Mouse (Mus musculus) hindbrain, embryonic 13.5 days (tissue): ENCODE data around the gene Msh5. TPM values are rescaled to one million over a fixed set of nuclear protein-coding genes. Genes with fewer than 3 reads are reported as not detected.

Source experiments
- ATAC-seq: fragments of 200-750 bp; cut with Nextera tagmentation; 2 replicates; pipeline ENCODE4 v1.8.0; 2017; ENCODE audit warnings: moderate TSS enrichment; ENCODE audit not compliant: low FRiP score
- H3K27ac ChIP-seq: fragments of 300-500 bp; sonication (generic); 2 replicates; pipeline ENCODE4 v1.5.1; 2015; ENCODE audit warnings: inconsistent platforms, mild to moderate bottlenecking, moderate library complexity
- H3K27me3 ChIP-seq: fragments of 300-500 bp; sonication (generic); 2 replicates; pipeline ENCODE4 v1.6.1; 2015; ENCODE audit warnings: mild to moderate bottlenecking, inconsistent platforms
- H3K36me3 ChIP-seq: fragments of 300-500 bp; sonication (generic); 2 replicates; pipeline ENCODE4 v1.6.1; 2015; ENCODE audit warnings: mild to moderate bottlenecking, inconsistent platforms
- H3K4me1 ChIP-seq: fragments of 300-500 bp; sonication (generic); replicated peaks from 2 replicates; pipeline ENCODE4 v1.6.1; 2015; ENCODE audit warnings: inconsistent platforms
- H3K4me2 ChIP-seq: fragments of 300-500 bp; sonication (generic); 2 replicates; pipeline ENCODE4 v1.6.1; 2015; ENCODE audit warnings: inconsistent platforms, mild to moderate bottlenecking, moderate library complexity
- H3K4me3 ChIP-seq: fragments of 300-500 bp; sonication (generic); 2 replicates; pipeline ENCODE4 v1.5.1; 2015; ENCODE audit warnings: mild to moderate bottlenecking, inconsistent platforms
- H3K9ac ChIP-seq: fragments of 300-500 bp; sonication (generic); 2 replicates; pipeline ENCODE4 v1.6.1; 2015; ENCODE audit warnings: mild to moderate bottlenecking, inconsistent platforms
- H3K9me3 ChIP-seq: fragments of 300-500 bp; sonication (generic); 2 replicates; pipeline ENCODE4 v1.6.1; 2016; ENCODE audit warnings: inconsistent platforms
- WGBS: fragments of 180-500 bp; shearing (Covaris S2); methylation state at CpG from one replicate; pipeline ENCODE4 v1.1.7; 2015; 5-methylcytosine and 5-hydroxymethylcytosine counted together
- polyA plus RNA-seq: library from polyadenylated mRNA; unstranded; fragments of >200 nt; fragmentation: Nextera tagmentation; extraction: Ambion mirVana; gene quantifications from 2 replicates; pipeline ENCODE4 v1.2.1, GENCODE M21; 2015

Gene Msh5
- polyA plus RNA-seq, 1 experiment from 2014 or later: 3.5 TPM

DNA sequence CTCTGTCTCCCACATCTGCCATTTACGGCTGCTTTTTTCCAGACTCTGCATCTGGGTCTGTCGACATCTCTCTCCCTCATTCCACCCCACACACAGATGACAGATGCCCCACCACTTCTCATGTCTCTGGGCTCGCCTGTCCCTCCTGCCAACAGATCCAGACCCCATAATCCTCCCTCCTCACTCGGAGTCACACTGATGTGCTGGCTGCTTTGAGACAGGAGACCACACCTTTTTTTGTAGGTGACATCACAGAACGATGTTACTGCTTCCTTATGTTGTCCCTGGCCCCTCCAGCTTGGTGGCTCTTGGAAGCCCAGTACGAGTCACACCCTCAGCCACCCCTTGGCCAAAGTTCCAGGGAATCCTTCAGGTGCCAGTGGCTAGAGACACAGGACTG lies 33.7 kb upstream of the Msh5 start:
- Histone ChIP-seq H3K4me1 (peaks cover 12% of the 10 kb centered on the region), H3K36me3 (no peaks in the 10 kb centered on the region), H3K27me3 (no peaks in the 10 kb centered on the region), H3K9me3 (no peaks in the 10 kb centered on the region), H3K4me2 (no peak overlapping the region), H3K27ac (no peak overlapping the region), H3K4me3 (no peak overlapping the region), H3K9ac (no peak overlapping the region)
- no peak for ATAC-seq
- 71% methylated on average over 6 of the region's 6 CpGs for whole genome bisulfite sequencing

DNA sequence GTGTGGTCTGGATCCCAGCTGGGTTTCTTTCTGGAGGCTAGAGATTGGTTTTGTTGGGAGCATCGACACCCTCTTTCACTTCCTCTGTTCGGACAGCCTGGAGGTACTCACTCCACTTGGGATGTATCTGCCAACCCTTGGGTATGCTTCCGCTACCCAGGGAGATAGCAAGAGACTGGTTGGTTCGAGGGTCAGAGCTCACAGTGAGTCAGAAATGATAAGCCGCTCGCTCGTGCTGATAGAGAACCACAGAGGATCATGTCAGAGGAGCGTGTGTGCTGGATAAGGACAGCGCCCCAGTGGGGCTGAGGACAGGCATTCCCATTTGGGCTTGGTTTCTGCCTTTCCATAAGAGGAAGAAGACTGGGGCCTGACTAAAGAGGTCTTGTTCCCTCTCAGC lies 33.2 kb upstream of the Msh5 start:
- H3K27me3 ChIP-seq: no peaks in the 10 kb centered on the region
- ATAC-seq: no peak
- H3K4me2 ChIP-seq: no peak overlapping the region
- peaks cover 12% of the 10 kb centered on the region for H3K4me1 ChIP-seq
- WGBS: 74% methylated on average over 9 of the region's 9 CpGs
- no peaks in the 10 kb centered on the region for H3K36me3 ChIP-seq
- H3K27ac ChIP-seq: no peak overlapping the region
- no peak overlapping the region for H3K4me3 ChIP-seq
- no peaks in the 10 kb centered on the region for H3K9me3 ChIP-seq
- H3K9ac ChIP-seq: no peak overlapping the region

DNA sequence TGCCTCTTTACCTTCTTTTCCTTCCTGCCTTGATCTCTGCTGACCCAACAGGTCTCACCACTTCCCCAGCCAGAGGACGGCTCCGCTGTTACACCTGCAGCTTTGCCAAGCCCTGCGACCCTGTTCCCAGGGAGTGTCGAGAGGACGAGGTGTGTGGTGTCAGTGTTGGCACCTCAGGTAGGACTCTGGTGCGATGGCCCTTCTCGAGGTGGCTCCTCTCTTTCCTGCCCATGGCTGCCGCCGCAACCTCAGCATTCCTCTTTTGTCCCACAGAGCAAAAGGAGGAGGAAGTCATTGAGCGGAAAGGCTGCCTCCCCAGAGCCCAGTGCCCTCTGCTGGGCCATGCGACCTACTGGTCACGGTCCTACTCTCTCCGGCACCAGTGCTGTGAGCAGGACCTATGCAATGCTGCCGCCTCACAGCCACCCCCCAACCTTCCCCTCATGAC lies 31.3 kb upstream of the Msh5 start, which contains the start of gene Ly6g6d:
Ly6g6d (minus strand) TSS at position 280 of the 448 bp plus-strand sequence.
- 14% methylated on average over 14 of the region's 14 CpGs for WGBS
- H3K9ac ChIP-seq: peak within 1 kb of the TSS; percentile 44
- peak within 1 kb of the TSS; percentile 10; the same call in 1 of the 2 replicates for H3K4me3 ChIP-seq

DNA sequence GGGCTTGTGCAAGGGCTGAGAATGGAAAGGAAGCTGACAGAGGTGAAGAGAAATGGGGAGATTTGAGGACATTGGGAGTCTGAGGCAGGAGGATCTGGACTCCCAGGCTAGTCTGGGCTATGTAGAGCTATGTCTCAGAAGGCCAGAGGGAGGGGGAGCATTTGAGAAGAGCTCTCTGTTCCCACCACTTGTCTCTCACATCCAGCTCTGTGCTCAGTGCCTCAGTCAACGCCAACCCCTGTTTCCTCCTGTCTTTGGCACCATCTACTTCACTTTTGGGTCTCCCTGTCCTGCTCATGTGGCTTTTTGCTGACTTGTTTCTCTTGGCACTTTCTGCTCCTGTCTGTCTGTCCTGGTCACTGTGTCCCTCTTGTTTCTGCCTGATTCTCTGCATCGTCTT lies 30.7 kb upstream of the Msh5 start:
- Histone ChIP-seq H3K27me3 (no peaks in the 10 kb centered on the region), H3K4me1 (peaks cover 12% of the 10 kb centered on the region), H3K9me3 (no peaks in the 10 kb centered on the region), H3K4me2 (peak overlapping the region; percentile 44), H3K4me3 (no peak overlapping the region), H3K9ac (peak overlapping the region; percentile 44), H3K27ac (no peak overlapping the region), H3K36me3 (no peaks in the 10 kb centered on the region)
- no peak for ATAC-seq
- WGBS: 40% methylated on average over 2 of the region's 2 CpGs

More for the DNA sequence above, 31.3 kb upstream of the Msh5 start, which contains the start of gene Ly6g6d:
- H3K4me1 ChIP-seq: peaks cover 12% of the 10 kb centered on the region
- no peak for ATAC-seq
- no peaks in the 10 kb centered on the region for H3K36me3 ChIP-seq
- H3K9me3 ChIP-seq: no peaks in the 10 kb centered on the region
- H3K4me2 ChIP-seq: peak within 1 kb of the TSS; percentile 44
- H3K27ac ChIP-seq: no peak within 1 kb of the TSS; the same call in 1 of the 2 replicates
- no peaks in the 10 kb centered on the region for H3K27me3 ChIP-seq

DNA sequence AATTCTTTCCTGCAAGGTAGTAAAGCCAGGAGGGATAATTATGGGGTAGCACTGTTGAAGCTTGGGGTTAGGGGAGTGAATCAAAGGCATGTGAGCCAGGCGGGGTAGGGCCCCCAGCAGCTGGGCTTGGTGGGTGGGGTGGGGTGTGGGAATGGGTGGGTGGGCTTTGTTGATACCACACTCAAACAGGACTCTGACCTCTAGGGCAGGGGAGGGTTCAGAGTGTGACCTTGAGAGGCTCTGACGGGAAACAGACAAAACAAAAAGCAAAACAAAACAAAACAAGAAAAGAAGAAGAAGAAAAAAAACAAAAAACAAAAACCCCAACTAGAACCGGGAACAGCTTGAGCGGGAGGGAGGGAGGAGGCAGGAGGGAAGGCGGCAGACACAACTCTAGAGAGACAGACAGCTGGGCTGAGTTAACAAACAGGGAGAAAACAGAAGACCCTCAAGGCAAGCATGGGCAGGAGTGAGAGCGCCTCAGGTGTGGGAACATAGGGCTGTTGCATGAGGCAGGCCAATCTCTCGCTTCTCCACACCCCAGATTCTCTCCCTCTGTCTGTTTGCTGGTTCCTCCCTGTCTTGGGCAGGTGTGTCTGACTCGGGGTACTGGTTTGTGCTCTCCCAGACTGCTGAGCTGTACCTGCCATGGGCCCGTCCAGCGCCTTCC lies 30.1 kb upstream of the Msh5 start, which contains the start of gene Ly6g6e:
Ly6g6e (plus strand) TSS at position 396 of the 670 bp plus-strand sequence.
- Histone ChIP-seq H3K4me3 (peak within 1 kb of the TSS; percentile 10; the same call in 1 of the 2 replicates), H3K27me3 (no peaks in the 10 kb centered on the region), H3K4me2 (peak within 1 kb of the TSS; percentile 44), H3K9ac (peak within 1 kb of the TSS; percentile 44), H3K36me3 (no peaks in the 10 kb centered on the region), H3K4me1 (peaks cover 12% of the 10 kb centered on the region), H3K9me3 (no peaks in the 10 kb centered on the region), H3K27ac (no peak within 1 kb of the TSS)
- 26% methylated on average over 10 of the region's 10 CpGs for WGBS
- ATAC-seq: no peak

DNA sequence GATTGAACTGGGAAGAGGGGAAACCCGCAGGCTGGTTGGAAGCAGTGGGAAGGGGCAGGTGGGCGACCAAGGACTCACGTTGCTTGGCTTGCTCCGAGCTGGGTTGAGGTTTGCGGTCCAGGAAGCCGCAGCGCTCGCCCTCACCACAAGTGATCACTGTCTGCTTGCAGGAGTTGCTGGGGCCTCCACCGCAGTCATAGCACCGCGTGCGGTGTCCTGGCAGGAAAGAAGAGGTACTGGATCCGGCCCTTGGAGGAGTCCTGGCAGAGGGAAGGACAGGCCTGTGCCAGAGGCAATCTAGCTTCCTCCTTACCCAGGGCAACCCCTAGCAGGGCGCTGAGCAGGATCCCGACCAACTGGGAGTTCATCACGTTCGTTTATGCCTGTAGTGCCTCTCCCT lies 27.6 kb upstream of the Msh5 start:
- 61% methylated on average over 17 of the region's 17 CpGs for WGBS
- Histone ChIP-seq H3K36me3 (no peaks in the 10 kb centered on the region), H3K4me3 (no peak overlapping the region), H3K9me3 (no peaks in the 10 kb centered on the region), H3K9ac (peak overlapping the region; percentile 49; the same call in 1 of the 2 replicates), H3K4me1 (peaks cover 12% of the 10 kb centered on the region), H3K27ac (no peak overlapping the region), H3K4me2 (no peak overlapping the region), H3K27me3 (no peaks in the 10 kb centered on the region)
- ATAC-seq: no peak

DNA sequence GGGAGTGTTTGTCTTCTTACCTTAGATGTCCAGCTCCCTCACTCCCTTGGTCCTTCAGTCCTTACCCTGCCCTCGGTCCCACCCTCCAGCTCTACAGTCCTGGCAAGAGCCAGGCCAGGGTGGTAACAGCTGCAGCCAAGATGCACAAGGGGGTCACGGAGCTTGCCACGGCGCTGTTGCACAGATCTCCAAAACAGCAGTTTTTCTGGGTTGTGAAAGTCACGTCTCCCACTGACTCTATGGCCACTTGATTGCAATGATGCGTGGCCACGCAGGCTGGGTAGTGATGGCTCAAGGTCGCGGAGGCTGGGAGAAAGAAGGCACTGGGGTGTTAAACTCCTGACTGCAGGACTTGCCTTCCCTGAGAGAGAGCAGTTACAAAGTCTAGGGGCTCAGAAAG lies 24.9 kb upstream of the Msh5 start:
- no peaks in the 10 kb centered on the region for H3K36me3 ChIP-seq

DNA sequence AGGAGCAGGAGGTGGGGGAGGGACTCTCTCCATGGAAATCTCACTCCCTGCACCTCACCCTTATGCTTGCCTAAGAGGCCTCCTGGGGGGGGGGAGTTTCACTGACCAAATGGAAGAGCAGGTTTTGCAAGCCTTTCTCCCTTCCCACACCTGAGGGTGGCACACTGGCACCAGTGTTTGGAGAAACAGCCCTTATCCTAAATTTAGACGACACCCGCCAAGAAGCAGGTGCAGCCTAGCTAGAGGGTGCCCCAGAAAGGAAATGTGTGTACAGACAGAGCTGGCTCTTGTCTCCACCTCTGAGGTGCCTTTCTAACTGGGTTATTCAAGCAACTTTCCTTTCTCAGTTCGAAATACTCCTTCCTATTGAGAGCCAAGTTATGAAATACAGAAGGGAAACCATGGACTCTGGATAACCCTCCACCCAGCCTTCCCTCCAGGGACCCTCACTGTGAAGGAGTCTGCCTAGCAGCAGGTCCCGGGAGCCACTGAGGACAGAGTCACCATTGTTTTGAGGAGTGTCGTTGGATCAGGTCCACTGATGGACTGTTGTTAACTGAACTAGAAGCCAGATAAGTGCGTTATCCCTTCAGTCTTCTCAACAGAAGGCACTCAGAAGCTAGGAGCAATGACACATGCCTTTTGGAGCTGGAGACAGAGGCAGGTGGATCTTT lies 24.1 kb upstream of the Msh5 start:
- no peak overlapping the region for H3K9ac ChIP-seq
- H3K36me3 ChIP-seq: no peaks in the 10 kb centered on the region
- H3K27me3 ChIP-seq: peaks cover 33% of the 10 kb centered on the region
- H3K9me3 ChIP-seq: no peaks in the 10 kb centered on the region
- H3K4me3 ChIP-seq: no peak overlapping the region
- no peak for ATAC-seq
- no peak overlapping the region for H3K27ac ChIP-seq
- 59% methylated on average over 6 of the region's 6 CpGs for WGBS
- H3K4me1 ChIP-seq: peaks cover under 1% of the 10 kb centered on the region; the same call in 1 of the 2 replicates
- no peak overlapping the region for H3K4me2 ChIP-seq

More for the DNA sequence above, 24.9 kb upstream of the Msh5 start:
- peaks cover 25% of the 10 kb centered on the region for H3K27me3 ChIP-seq
- no peaks in the 10 kb centered on the region for H3K9me3 ChIP-seq
- no peak overlapping the region for H3K9ac ChIP-seq
- ATAC-seq: no peak
- 84% methylated on average over 9 of the region's 9 CpGs for WGBS
- no peak overlapping the region for H3K4me3 ChIP-seq
- no peak overlapping the region for H3K4me2 ChIP-seq
- H3K27ac ChIP-seq: no peak overlapping the region
- H3K4me1 ChIP-seq: no peaks in the 10 kb centered on the region

DNA sequence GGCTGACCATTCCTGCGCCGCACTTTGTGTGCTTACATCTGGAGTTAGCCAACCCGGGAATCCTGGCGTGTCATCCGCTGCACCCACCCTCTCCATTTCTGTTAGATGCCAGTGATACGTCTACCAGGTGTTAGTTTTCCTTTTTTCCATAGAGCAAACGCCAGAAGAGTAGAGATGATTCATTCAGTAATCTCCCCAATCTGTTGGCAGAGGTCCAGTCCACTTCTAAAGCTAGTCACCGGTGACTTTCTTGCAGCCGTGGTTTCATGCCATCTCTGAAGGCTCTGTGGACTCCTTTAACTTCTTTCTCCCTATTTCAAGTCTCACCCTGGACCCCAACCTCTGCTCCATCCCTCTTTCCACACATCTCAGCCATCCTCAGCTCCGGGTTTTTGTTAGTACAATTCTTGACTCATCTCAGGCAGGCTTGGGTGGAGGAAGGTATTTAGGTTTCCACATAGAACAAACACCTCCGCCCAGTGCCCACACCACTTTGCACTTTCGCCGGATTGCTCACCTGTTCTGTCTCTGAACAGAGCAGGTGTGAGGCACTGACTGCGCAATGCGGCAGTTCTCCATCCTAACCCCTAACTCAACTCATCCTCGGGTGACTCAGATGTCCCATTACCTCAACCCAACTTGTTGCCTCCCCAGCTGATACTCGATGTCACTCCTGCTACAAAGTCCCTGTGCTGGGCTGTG lies 21.8 kb upstream of the Msh5 start:
- peaks cover 56% of the 10 kb centered on the region for H3K27me3 ChIP-seq
- no peak overlapping the region for H3K27ac ChIP-seq
- H3K9me3 ChIP-seq: no peaks in the 10 kb centered on the region
- no peak overlapping the region for H3K9ac ChIP-seq
- ATAC-seq: no peak
- H3K4me3 ChIP-seq: no peak overlapping the region
- 87% methylated on average over 17 of the region's 17 CpGs for WGBS
- H3K4me1 ChIP-seq: peaks cover 16% of the 10 kb centered on the region
- H3K36me3 ChIP-seq: peaks cover 4% of the 10 kb centered on the region
- H3K4me2 ChIP-seq: no peak overlapping the region

DNA sequence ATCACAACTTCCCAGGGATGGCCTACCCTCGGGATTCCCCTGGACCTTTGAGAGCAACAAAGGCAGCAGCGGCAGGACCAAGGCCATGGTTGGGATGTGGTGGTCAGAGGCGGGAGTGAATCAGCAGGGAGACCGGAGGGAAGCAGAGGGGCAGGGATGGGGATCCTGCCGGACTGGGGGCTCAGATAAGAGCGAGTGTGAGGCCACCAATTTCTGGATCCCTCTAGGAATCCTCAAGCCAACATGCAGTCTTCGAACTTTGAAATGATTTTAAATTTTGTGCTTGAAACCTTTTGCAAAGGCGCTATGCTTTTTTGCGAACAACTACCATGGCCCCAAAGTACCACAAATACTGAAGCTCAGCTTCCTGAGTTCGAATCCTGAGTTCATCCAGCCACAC lies 19.5 kb upstream of the Msh5 start, which contains the start of gene Mpig6b:
Mpig6b (minus strand) TSS at position 101 of the 400 bp plus-strand sequence.
- Histone ChIP-seq H3K4me2 (peak within 1 kb of the TSS; percentile 53), H3K4me3 (peak within 1 kb of the TSS; percentile 24), H3K4me1 (peaks cover 23% of the 10 kb centered on the region), H3K27ac (no peak within 1 kb of the TSS), H3K9ac (peak within 1 kb of the TSS; percentile 57), H3K9me3 (no peaks in the 10 kb centered on the region), H3K36me3 (peaks cover 22% of the 10 kb centered on the region), H3K27me3 (peaks cover 73% of the 10 kb centered on the region)
- ATAC-seq: no peak
- 47% methylated on average over 10 of the region's 10 CpGs for WGBS

DNA sequence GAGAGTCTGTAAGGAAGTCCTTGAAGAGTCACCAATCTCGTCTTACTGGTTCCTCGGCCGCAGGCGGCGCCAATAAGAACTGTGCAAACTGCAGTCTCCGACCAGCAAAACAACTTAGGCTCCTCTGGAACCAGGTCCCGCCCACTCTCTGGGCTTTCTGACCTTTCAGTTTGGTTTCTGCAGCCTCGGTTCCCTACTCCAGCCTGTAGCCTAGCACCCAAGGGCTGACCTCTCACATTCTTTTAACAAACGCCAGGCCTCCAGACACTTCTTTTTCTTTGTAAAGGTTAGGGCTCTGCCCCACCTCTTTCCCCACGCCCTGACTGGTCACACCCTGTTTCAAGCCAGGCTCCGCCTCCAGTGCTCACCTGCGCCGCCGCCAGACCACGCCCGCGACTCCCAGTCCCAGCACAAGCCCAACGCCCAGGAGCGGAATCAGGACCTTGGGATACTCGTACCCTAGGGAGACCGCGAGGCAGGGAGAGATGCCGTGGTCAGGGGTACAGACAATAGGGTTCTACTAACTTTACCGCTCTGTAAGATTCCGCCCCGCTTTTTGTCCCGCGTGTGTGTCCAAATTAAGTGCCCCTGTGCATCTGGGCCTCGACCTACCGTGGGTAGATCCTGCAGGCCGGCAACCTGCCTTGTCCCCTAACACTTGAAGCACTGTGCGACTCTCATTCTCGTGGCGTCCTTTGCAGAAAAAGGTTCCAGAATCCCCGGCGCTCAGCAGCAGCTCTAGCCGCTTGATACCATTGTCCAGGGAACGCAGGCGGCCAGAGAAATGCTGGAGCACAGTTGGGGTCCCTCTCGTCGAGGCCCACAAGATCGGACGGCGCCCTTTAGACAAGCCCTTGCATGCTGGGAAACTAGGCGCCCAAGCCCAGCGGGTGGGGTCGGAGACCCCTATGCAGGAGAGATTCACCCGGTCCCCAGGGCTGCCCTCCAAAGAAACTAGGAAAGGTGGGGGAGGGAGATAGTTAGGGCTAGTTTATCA lies 18.7 kb upstream of the Msh5 start, which contains the start of gene Ly6g6c:
Ly6g6c (plus strand) TSS at position 438 of the 997 bp plus-strand sequence.
- peak within 1 kb of the TSS; percentile 53 for H3K4me2 ChIP-seq
- ATAC-seq: no peak
- H3K9me3 ChIP-seq: no peaks in the 10 kb centered on the region
- peak within 1 kb of the TSS; percentile 57 for H3K9ac ChIP-seq
- no peak within 1 kb of the TSS for H3K27ac ChIP-seq
- H3K36me3 ChIP-seq: peaks cover 30% of the 10 kb centered on the region
- peak within 1 kb of the TSS; percentile 24 for H3K4me3 ChIP-seq
- WGBS: 1% methylated on average over 48 of the region's 48 CpGs
- H3K4me1 ChIP-seq: peaks cover 31% of the 10 kb centered on the region
- H3K27me3 ChIP-seq: peaks cover 73% of the 10 kb centered on the region
